Mouse (Mus musculus): ENCODE measurements at regions not wholly inside any gene's neighbourhood (a gene's known extent, or its start where the extent isn't known, plus 50 kb on each side); places are given as distances from the start of the nearest gene placed in this dataset.
"Not testable (repeated sequence)": the region's sequence is repeated elsewhere in the genome, so short reads cannot be mapped to it uniquely, and the experiment has no call there.

GRCm38 (mm10) chr14:86056991-86057390, 1084.0 kb downstream of the Diaph3 start:
- WGBS = 81% methylated on average over 4 of the region's 4 CpGs
- Histone ChIP-seq H3K4me3 (ENCODE audit: insufficient read depth, low read depth, low read length) (no peak overlapping the region), H3K4me1 (ENCODE audit: control insufficient read depth, insufficient read depth, low read length) (no peaks in the 10 kb centered on the region), H3K27ac (ENCODE audit: insufficient read depth, low read depth, low read length) (no peak overlapping the region)
- TF ChIP-seq POLR2A (IDR thresholded peaks at IDR 0.05; ENCODE audit: insufficient read depth, low read depth, low read length) = no peak
- TF ChIP-seq CTCF (IDR thresholded peaks at IDR 0.05; ENCODE audit: insufficient read depth, low read depth, low read length) = no peak

GRCm38 (mm10) chr14:86054668-86055067, 1086.4 kb downstream of the Diaph3 start:
- WGBS = 95% methylated on average over 1 of the region's 1 CpGs
- no peak overlapping the region for H3K27ac ChIP-seq (ENCODE audit: insufficient read depth, low read depth, low read length)
- no peak overlapping the region for H3K4me3 ChIP-seq (ENCODE audit: insufficient read depth, low read depth, low read length)
- TF ChIP-seq CTCF (IDR thresholded peaks at IDR 0.05; ENCODE audit: insufficient read depth, low read depth, low read length) (no peak), POLR2A (IDR thresholded peaks at IDR 0.05; ENCODE audit: insufficient read depth, low read depth, low read length) (no peak)
- no peaks in the 10 kb centered on the region for H3K4me1 ChIP-seq (ENCODE audit: control insufficient read depth, insufficient read depth, low read length)

GRCm38 (mm10) chr14:86029401-86029800, 1111.6 kb downstream of the Diaph3 start:
- H3K4me3 ChIP-seq (ENCODE audit: insufficient read depth, low read depth, low read length) = no peak overlapping the region
- TF ChIP-seq CTCF (IDR thresholded peaks at IDR 0.05; ENCODE audit: insufficient read depth, low read depth, low read length) (no peak), POLR2A (IDR thresholded peaks at IDR 0.05; ENCODE audit: insufficient read depth, low read depth, low read length) (no peak)
- H3K27ac ChIP-seq (ENCODE audit: insufficient read depth, low read depth, low read length) = no peak overlapping the region
- no peaks in the 10 kb centered on the region for H3K4me1 ChIP-seq (ENCODE audit: control insufficient read depth, insufficient read depth, low read length)

- 81% methylated on average over 2 of the region's 2 CpGs for WGBS
- H3K27ac ChIP-seq (ENCODE audit: insufficient read depth, low read depth, low read length); H3K4me1 ChIP-seq (ENCODE audit: control insufficient read depth, insufficient read depth, low read length); H3K4me3 ChIP-seq (ENCODE audit: insufficient read depth, low read depth, low read length): not testable (repeated sequence)
Measured at GRCm38 (mm10) chr14:86017611-86018010, 1123.4 kb downstream of the Diaph3 start.

Data from olfactory bulb, adult 2 months (tissue).